Mouse (Mus musculus): ENCODE measurements around the gene Fancf.

The Fancf gene

GRCm38 (mm10) chr7:51831917-51832316 lies 30.1 kb downstream of the Fancf start:
- peak; percentile 88 for DNase-seq

GRCm38 (mm10) chr7:51823562-51824338 lies 38.3 kb downstream of the Fancf start:
- DNase-seq = no peak

DNA sequence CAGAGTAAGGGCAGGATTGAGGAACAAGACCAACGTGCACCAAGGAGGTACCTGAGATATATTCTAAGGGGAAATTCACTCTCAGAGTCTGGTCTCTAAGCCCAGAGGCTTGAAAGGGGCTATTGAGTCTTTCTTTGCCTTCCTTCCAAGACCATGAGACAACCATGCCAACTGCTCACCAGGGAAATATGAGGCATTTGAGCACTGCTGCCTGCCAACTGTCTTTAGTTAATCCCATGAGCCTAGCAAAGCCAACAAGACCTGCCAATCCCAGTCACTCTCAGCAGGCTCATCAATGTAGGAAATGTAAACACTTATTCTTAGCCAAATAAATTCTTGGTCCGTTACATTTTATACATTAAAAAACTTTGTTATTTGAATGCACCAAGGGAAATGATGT lies 40.6 kb downstream of the Fancf start:
- no peak for DNase-seq

DNA sequence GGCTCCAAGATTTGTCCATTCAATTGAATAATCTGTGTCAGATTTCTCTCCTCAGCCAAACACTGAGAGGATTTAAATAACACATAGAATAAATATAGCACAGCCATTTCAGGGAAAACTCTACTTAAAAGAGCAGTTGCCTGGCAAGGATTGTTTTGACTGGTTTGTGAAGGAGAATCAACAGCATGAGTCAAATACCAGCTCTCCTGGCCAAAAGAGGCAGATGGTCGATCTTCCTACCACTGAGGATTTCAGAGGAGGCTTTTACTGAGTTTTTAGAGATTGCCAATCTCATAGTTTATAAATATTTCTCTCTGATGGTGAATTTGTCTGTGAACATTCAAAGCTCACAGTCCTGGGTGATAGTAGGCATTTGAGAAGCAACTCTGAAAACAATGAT lies 42.2 kb downstream of the Fancf start:
- no peak for DNase-seq

DNA sequence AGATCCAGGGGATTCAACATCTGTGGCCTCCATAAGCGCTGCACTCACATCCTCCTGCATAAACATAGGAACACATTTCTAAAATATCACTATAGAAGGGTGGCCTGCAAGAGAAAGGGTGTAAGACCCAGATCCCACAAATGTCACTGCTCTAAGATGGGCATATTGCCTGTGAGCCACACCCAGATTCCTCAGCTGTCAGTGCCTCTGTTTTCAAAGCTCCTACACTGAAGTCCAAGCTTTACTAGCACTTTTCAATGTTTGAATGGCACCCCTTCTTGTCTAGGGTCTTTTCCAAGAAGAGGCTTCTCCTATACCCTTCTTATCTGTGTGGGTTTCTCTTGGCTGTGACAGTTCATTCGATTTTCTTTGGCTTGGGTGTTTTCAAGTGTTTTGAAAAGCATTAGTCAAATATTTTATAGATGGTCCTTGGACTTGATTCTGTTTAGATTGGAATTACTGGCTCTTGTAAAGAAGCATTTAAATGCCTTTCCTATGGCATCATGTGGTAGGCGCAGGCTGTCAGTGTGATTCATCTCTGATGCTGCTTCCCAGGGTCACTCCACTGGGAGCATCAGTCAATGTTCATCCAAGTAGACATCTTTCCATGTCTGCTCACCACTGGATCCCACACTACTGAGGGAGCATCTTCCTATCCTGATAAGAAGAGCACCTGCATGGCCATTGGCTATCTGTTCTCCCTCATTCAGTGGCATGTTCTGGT lies 43.7 kb downstream of the Fancf start:
- DNase-seq = no peak

- no peak for DNase-seq
These were observed 45.7 kb downstream of the Fancf start for GRCm38 (mm10) chr7:51816283-51816839.

DNA sequence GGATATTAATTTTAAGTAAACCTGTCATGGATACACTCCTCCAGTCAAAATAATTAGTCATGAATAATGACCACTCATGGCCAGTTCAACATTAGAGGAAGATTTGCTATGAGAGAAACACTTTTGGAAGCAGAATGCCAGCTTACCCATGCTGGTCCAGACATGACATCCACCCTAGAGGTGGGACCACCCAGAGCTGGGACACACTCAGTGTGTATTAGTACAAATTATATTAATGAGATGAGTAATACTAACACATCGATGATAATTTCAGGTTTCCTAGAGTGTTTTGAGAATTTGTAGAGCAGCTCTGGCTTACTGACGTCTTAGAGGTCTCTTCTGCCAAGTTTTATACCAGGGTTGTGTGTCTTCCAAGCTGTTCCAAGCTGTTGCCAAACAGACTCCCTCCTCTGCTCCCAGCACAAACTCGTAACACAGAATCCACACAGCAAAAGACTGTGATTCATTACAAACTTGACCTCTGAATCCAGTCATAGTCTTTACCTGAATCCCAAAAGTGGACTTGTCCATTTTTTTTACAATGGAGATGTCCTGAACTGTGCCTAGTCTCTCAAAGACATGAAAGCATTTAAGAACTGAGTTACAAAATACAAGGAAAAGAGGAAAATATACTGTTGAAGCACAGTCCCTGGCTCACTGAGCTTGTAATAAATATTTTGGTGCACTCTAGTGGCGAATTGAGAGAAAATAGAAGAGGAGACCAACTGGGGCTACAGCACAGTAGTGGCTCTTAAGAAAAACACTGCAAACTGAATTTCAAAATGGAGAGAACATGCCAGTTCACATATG lies 46.4 kb downstream of the Fancf start:
- no peak for DNase-seq

All from heart, adult 11 months (tissue).